Mouse (Mus musculus) liver, adult 2 months (tissue): ENCODE measurements around the gene Apoe.

Experiments used
- CTCF ChIP-seq: fragments of 200-500 bp; IDR thresholded peaks from 2 replicates; pipeline ENCODE4 v1.5.1; 2011; ENCODE audit warnings: low read depth, low read length, control low read depth
- POLR2A ChIP-seq: fragments of 200-500 bp; IDR thresholded peaks from 2 replicates; pipeline ENCODE4 v1.6.1; 2011; ENCODE audit warnings: low read length, control low read depth; ENCODE audit not compliant: insufficient read depth; ENCODE audit errors: extremely low read depth

DNA sequence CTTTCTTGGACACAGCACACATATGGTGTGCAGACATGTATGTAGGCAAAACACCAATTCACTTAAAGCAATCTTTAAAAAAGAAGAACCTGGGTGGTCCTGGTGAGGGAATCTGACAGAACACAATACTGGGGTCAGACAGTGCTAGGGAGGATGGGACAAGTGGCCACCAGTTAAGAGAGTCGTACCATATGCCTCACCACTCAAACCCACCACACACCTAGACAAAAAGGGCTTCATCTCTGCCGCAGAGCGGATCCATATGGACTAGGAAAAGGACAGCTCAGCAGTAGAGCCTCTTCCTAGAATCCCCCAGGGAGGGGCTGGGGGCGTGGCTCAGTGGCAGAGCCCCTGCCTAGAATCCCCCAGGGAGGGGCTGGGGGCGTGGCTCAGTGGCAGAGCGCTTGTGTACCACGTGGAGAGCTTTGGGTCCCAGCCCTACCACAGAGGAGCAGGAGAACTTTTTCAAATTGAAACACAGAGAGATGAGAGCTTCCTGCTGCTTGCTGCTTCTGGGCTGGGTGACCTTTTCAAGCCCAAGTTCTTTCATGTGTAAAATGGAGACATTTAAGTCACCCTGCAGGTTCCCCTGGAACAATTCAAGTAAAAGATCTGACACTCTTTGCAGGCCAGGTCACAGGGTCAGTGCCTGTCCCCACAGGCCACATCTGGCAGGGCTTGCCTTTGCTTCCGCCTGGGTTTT lies 42.5 kb upstream of the Apoe start:
- TF ChIP-seq POLR2A (no peak), CTCF (no peak)
